Mouse (Mus musculus) limb, embryonic 11.5 days (tissue): ENCODE data around the gene 0610010K14Rik. TPM values are rescaled to one million over a fixed set of nuclear protein-coding genes. Genes with fewer than 3 reads are reported as not detected.

Experiments used
- ATAC-seq: fragments of 200-750 bp; cut with Nextera tagmentation; 2 replicates; pipeline ENCODE4 v1.8.0; 2017; ENCODE audit warnings: low read depth; ENCODE audit not compliant: insufficient number of reproducible peaks, low FRiP score, low TSS enrichment
- DNase-seq: peaks from one replicate; pipeline ENCODE4 v3.0.0-alpha.2; 2015; ENCODE audit warnings: low spot score
- H3K27ac ChIP-seq: fragments of 300-500 bp; sonication (generic); replicated peaks from 2 replicates; pipeline ENCODE4 v1.5.1; 2014; ENCODE audit warnings: low read depth, mild to moderate bottlenecking, low read length
- H3K27me3 ChIP-seq: fragments of 300-500 bp; sonication (generic); 2 replicates; pipeline ENCODE4 v1.6.1; 2014; ENCODE audit warnings: mild to moderate bottlenecking, low read length, mixed read lengths; ENCODE audit not compliant: control insufficient read depth, insufficient read depth
- H3K36me3 ChIP-seq: fragments of 300-500 bp; sonication (generic); 2 replicates; pipeline ENCODE4 v1.6.1; 2014; ENCODE audit warnings: mild to moderate bottlenecking, low read length, moderate library complexity, mixed read lengths; ENCODE audit not compliant: control insufficient read depth, insufficient read depth
- H3K4me1 ChIP-seq: fragments of 300-500 bp; sonication (generic); 2 replicates; pipeline ENCODE4 v1.6.1; 2014; ENCODE audit warnings: low read length, mixed read lengths; ENCODE audit not compliant: control insufficient read depth, insufficient read depth
- H3K4me2 ChIP-seq: fragments of 300-500 bp; sonication (generic); 2 replicates; pipeline ENCODE4 v1.6.1; 2014; ENCODE audit warnings: low read depth, mild to moderate bottlenecking, moderate library complexity; ENCODE audit not compliant: severe bottlenecking
- H3K4me3 ChIP-seq: fragments of 300-500 bp; sonication (generic); 2 replicates; pipeline ENCODE4 v1.5.1; 2014; ENCODE audit warnings: low read depth, low read length
- H3K9ac ChIP-seq: fragments of 300-500 bp; sonication (generic); 2 replicates; pipeline ENCODE4 v1.6.1; 2014; ENCODE audit warnings: mild to moderate bottlenecking, low read length
- H3K9me3 ChIP-seq: fragments of 300-500 bp; sonication (generic); 2 replicates; pipeline ENCODE4 v1.6.1; 2016; ENCODE audit warnings: low read length; ENCODE audit not compliant: control insufficient read depth
- WGBS: fragments of 180-500 bp; shearing (Covaris S2); extraction: QIAGEN DNeasy Blood & Tissue Kit; methylation state at CpG from one replicate; pipeline ENCODE4 v1.1.7; 2014; 5-methylcytosine and 5-hydroxymethylcytosine counted together
- polyA plus RNA-seq: library from polyadenylated mRNA; unstranded; fragments of >200 nt; fragmentation: Nextera tagmentation; extraction: Ambion mirVana; gene quantifications from 2 replicates; pipeline ENCODE4 v1.2.1, GENCODE M21; 2014

Gene 0610010K14Rik
- polyA plus RNA-seq, 1 experiment from 2014 or later = 216 TPM

GRCm38 (mm10) chr11:70216103-70216502, 21.6 kb downstream of the 0610010K14Rik start:
- peaks cover 40% of the 10 kb centered on the region for H3K27me3 ChIP-seq
- H3K4me3 ChIP-seq = no peak overlapping the region
- WGBS = 48% methylated on average over 3 of the region's 3 CpGs
- ATAC-seq (no peak), DNase-seq (no peak)
- no peak overlapping the region for H3K4me2 ChIP-seq
- H3K27ac ChIP-seq = no peak overlapping the region
- no peak overlapping the region for H3K9ac ChIP-seq
- H3K9me3 ChIP-seq = no peaks in the 10 kb centered on the region
- H3K36me3 ChIP-seq = peaks cover 2% of the 10 kb centered on the region; the same call in 1 of the 2 replicates
- H3K4me1 ChIP-seq = peaks cover 13% of the 10 kb centered on the region; the same call in 1 of the 2 replicates

GRCm38 (mm10) chr11:70215301-70215700, 22.4 kb downstream of the 0610010K14Rik start:
- peaks cover 2% of the 10 kb centered on the region; the same call in 1 of the 2 replicates for H3K36me3 ChIP-seq
- H3K4me2 ChIP-seq = no peak overlapping the region
- peaks cover 40% of the 10 kb centered on the region for H3K27me3 ChIP-seq
- no peak overlapping the region for H3K4me3 ChIP-seq
- no peak overlapping the region for H3K27ac ChIP-seq
- H3K9ac ChIP-seq = no peak overlapping the region
- H3K9me3 ChIP-seq = no peaks in the 10 kb centered on the region
- DNase-seq (no peak), ATAC-seq (0 out of 2 replicates have a peak, but pooled peaks have one; percentile 3)
- peaks cover 13% of the 10 kb centered on the region; the same call in 1 of the 2 replicates for H3K4me1 ChIP-seq
- 8% methylated on average over 22 of the region's 22 CpGs for WGBS

DNA sequence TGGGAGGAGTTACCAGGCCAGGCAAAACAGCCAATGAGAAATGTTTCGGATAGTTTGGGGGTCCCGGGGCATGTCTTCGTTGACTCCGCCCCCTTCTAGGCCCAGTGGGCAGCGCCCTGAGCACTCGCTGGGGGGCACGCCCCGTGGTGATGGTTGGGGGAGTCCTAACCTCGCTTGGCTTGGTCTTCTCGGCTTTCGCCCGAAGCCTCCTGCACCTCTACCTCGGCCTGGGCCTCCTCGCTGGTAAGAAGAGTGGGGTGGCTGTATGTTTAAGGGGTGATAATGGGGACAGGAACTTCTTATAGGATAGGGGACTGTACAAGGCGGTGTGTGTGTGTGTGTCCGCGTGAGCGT, 22.9 kb downstream of the 0610010K14Rik start:
- H3K9me3 ChIP-seq = no peaks in the 10 kb centered on the region
- peak overlapping the region; percentile 61 for H3K4me2 ChIP-seq
- peaks cover 40% of the 10 kb centered on the region for H3K27me3 ChIP-seq
- peaks cover 13% of the 10 kb centered on the region; the same call in 1 of the 2 replicates for H3K4me1 ChIP-seq
- ATAC-seq (peak; percentile 35; the same call in 1 of the 2 replicates), DNase-seq (no peak)
- 3% methylated on average over 18 of the region's 18 CpGs for WGBS
- H3K36me3 ChIP-seq = peaks cover 2% of the 10 kb centered on the region; the same call in 1 of the 2 replicates
- H3K27ac ChIP-seq = no peak overlapping the region
- peak overlapping the region; percentile 33; the same call in 1 of the 2 replicates for H3K4me3 ChIP-seq
- no peak overlapping the region for H3K9ac ChIP-seq

DNA sequence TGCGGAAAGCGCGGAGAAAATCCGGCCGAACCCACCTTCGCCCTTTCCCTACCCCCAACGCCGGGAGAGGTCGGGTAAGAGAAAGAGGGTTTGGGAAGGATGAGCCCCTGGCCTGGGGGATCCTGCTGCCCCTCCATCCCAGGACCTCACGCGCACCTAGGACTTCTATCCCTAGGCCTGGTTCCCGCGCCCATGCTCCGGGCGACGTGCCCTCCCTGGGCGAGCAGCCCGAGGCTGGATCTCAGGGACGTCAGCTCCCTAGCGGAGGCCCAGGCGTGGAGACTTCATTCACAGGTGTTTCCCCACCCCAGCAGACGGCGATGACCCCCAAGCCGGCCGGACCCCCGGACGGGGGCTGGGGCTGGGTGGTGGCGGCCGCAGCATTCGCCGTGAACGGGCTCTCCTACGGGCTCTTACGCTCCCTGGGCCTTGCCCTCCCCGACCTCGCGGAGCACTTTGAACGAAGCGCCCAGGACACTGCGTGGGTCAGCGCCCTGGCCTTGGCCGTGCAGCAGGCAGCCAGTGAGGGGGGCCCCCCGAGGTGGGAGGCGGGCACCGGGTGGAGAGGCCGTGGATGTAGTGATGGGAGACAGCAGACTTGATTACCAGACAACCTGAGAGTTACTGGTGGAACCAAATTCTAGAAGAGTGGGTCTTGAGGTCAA, 23.4 kb downstream of the 0610010K14Rik start:
- Histone ChIP-seq H3K27me3 (peaks cover 40% of the 10 kb centered on the region), H3K9me3 (no peaks in the 10 kb centered on the region), H3K27ac (no peak overlapping the region), H3K4me1 (peaks cover 13% of the 10 kb centered on the region; the same call in 1 of the 2 replicates), H3K36me3 (peaks cover 2% of the 10 kb centered on the region; the same call in 1 of the 2 replicates), H3K9ac (peak overlapping the region; percentile 49), H3K4me2 (peak overlapping the region; percentile 61), H3K4me3 (peak overlapping the region; percentile 33)
- peak; percentile 58 for DNase-seq
- ATAC-seq = 0 out of 2 replicates have a peak, but pooled peaks have one; percentile 23
- under 1% methylated on average over 46 of the region's 46 CpGs for whole genome bisulfite sequencing

DNA sequence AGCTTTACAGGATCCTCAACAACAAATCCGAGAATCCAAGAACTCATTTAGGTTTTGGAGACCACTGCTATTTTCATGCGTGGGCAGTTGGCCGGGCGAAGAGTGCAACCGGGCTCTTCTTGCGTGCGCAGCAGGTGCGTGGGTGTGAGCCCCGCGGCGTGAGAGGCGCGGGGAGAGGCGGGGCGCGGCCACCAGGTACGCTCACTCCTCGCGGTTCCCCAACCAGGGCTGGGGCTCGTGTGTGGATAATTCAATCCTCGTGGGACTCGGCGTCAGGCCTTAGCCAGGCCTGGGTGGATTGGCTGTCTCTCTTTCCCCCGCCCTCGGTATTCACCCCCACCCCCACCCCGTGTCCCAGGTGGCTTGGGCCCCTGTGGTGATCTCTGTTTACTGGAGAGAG, 24.0 kb downstream of the 0610010K14Rik start:
- no peaks in the 10 kb centered on the region for H3K9me3 ChIP-seq
- H3K4me3 ChIP-seq = peak overlapping the region; percentile 33
- H3K4me1 ChIP-seq = peaks cover 13% of the 10 kb centered on the region; the same call in 1 of the 2 replicates
- peak overlapping the region; percentile 61 for H3K4me2 ChIP-seq
- peaks cover 2% of the 10 kb centered on the region; the same call in 1 of the 2 replicates for H3K36me3 ChIP-seq
- H3K9ac ChIP-seq = peak overlapping the region; percentile 49
- H3K27ac ChIP-seq = no peak overlapping the region
- DNase-seq (no peak), ATAC-seq (no peak)
- 7% methylated on average over 26 of the region's 26 CpGs for WGBS
- peaks cover 40% of the 10 kb centered on the region for H3K27me3 ChIP-seq

- peaks cover 13% of the 10 kb centered on the region; the same call in 1 of the 2 replicates for H3K4me1 ChIP-seq
- no peak overlapping the region for H3K9ac ChIP-seq
- no peak overlapping the region for H3K4me2 ChIP-seq
- H3K36me3 ChIP-seq = peaks cover 2% of the 10 kb centered on the region; the same call in 1 of the 2 replicates
- H3K9me3 ChIP-seq = no peaks in the 10 kb centered on the region
- no peak overlapping the region for H3K4me3 ChIP-seq
- WGBS = 17% methylated on average over 9 of the region's 9 CpGs
- H3K27me3 ChIP-seq = peaks cover 40% of the 10 kb centered on the region
- DNase-seq = peak; percentile 71
- ATAC-seq = no peak
- H3K27ac ChIP-seq = no peak overlapping the region
Observed at GRCm38 (mm10) chr11:70212896-70213295, 24.8 kb downstream of the 0610010K14Rik start.

DNA sequence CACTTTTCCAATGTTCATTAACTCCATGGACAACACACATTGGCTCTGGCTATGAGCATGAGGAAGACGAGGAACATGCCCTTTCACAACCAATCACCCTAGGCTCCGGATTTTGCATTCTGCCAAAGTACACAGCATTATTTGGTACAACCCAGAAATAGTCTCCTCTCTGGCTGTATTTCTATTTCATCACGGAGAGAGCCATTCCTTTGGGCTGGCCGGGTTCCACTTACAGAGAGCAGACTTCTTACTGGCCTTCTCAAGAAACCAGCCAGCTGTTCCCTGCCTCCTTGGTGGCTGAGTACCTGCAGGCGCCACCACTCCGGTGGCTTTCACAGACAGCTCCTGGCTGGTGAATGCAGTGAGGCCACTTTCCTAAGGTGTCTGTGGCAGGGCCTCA, 25.3 kb downstream of the 0610010K14Rik start, which contains the start of gene Slc16a11:
Gene Slc16a11 (plus strand): TSS at position 330 of the 400 bp plus-strand sequence.
- DNase-seq (no peak), ATAC-seq (no peak)
- H3K4me3 ChIP-seq = no peak within 1 kb of the TSS
- H3K4me1 ChIP-seq = peaks cover 13% of the 10 kb centered on the region; the same call in 1 of the 2 replicates
- H3K9ac ChIP-seq = no peak within 1 kb of the TSS
- H3K36me3 ChIP-seq = peaks cover 2% of the 10 kb centered on the region; the same call in 1 of the 2 replicates
- WGBS = 61% methylated on average over 6 of the region's 6 CpGs
- peaks cover 40% of the 10 kb centered on the region for H3K27me3 ChIP-seq
- H3K9me3 ChIP-seq = no peaks in the 10 kb centered on the region
- H3K4me2 ChIP-seq = peak within 1 kb of the TSS; percentile 61; the same call in 1 of the 2 replicates
- H3K27ac ChIP-seq = no peak within 1 kb of the TSS

DNA sequence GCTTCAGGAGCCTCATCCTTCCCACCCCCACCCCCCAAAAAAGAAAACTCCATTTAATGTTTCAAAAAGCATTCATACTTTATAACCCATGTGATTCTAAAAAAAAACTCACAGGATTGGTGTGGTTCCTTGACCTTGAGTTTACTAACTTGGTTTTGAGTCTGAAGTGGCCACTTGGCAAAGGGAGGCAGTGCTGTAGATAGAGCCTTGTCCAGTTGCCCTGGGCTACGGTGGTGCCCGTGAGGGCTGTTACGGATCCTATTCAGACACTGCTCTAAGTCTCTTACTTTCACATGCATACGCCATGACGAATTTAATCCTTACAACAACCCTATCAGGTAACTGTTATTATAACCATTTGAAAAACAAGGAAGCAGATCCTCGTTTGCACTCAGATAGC, 25.7 kb downstream of the 0610010K14Rik start:
- H3K9me3 ChIP-seq = no peaks in the 10 kb centered on the region
- H3K4me1 ChIP-seq = peaks cover 13% of the 10 kb centered on the region; the same call in 1 of the 2 replicates
- no peak overlapping the region for H3K9ac ChIP-seq
- no peak overlapping the region for H3K4me2 ChIP-seq
- no peak overlapping the region for H3K27ac ChIP-seq
- H3K36me3 ChIP-seq = no peaks in the 10 kb centered on the region
- 82% methylated on average over 6 of the region's 6 CpGs for WGBS
- ATAC-seq (no peak), DNase-seq (no peak)
- H3K4me3 ChIP-seq = no peak overlapping the region
- H3K27me3 ChIP-seq = peaks cover 36% of the 10 kb centered on the region
